Mouse (Mus musculus) CH12.LX (cell line): ENCODE measurements around the gene Sept12.

Experiments used
- E2F4 ChIP-seq: IDR thresholded peaks from 2 replicates; pipeline ENCODE4 v1.6.1; 2011; ENCODE audit warnings: low read depth, low read length, improper control_type of control experiment; ENCODE audit not compliant: insufficient replicate concordance
- ELF1 ChIP-seq: IDR thresholded peaks from 2 replicates; pipeline ENCODE4 v1.6.1; 2014; ENCODE audit warnings: low read depth, mild to moderate bottlenecking, inconsistent platforms, low read length, improper control_type of control experiment
- EP300 ChIP-seq: IDR thresholded peaks from 2 replicates; pipeline ENCODE4 v1.6.1; 2011; ENCODE audit warnings: low read length, improper control_type of control experiment
- MAZ ChIP-seq: IDR thresholded peaks from 2 replicates; pipeline ENCODE4 v1.6.1; 2012; ENCODE audit warnings: low read depth, mild to moderate bottlenecking, inconsistent platforms, low read length, improper control_type of control experiment, moderate library complexity
- POLR2A ChIP-seq: IDR thresholded peaks from 2 replicates; pipeline ENCODE4 v1.6.1; 2011; ENCODE audit warnings: low read depth, mild to moderate bottlenecking, improper control_type of control experiment, low read length
- UBTF ChIP-seq: IDR thresholded peaks from 2 replicates; pipeline ENCODE4 v1.6.1; 2012; ENCODE audit warnings: low read depth, mild to moderate bottlenecking, inconsistent platforms, low read length, improper control_type of control experiment, moderate library complexity
- ZC3H11A ChIP-seq: IDR thresholded peaks from 2 replicates; pipeline ENCODE4 v1.6.1; 2012; ENCODE audit warnings: low read depth, mild to moderate bottlenecking, inconsistent platforms, low read length, improper control_type of control experiment

DNA sequence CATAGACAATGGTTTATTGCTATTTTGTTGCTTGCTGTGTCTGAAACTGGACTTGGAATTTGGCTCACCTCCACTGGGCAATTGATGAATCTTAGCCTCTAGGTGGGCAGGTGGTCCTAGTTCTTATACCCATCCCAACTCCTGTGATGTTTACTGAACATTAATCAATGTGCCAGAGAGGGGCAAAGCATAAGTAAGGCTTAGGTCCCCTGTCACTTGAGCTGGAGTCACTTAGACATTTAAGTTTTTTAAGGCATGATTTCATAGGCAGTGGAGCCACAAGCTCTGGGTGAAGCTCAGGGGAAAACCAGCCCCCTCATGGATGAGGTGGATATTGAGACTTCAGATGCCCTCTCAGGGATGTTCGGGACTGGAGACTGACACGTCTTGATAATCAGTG, 59.2 kb downstream of the Sept12 start, which contains the start of gene Nudt16l1:
- TF ChIP-seq ELF1 (no peak), EP300 (no peak), E2F4 (no peak), UBTF (no peak), MAZ (no peak), ZC3H11A (no peak), POLR2A (no peak)
